Mouse (Mus musculus) natural killer cell, adult 2 months (primary cell): ENCODE data around the gene Arid3b.

Experiments used
- DNase-seq, 2 experiments: peaks; one replicate each; pipeline ENCODE4 v3.0.0; 2022; ENCODE audit warnings: low spot score in 2 of 2

Gene Arid3b

DNA sequence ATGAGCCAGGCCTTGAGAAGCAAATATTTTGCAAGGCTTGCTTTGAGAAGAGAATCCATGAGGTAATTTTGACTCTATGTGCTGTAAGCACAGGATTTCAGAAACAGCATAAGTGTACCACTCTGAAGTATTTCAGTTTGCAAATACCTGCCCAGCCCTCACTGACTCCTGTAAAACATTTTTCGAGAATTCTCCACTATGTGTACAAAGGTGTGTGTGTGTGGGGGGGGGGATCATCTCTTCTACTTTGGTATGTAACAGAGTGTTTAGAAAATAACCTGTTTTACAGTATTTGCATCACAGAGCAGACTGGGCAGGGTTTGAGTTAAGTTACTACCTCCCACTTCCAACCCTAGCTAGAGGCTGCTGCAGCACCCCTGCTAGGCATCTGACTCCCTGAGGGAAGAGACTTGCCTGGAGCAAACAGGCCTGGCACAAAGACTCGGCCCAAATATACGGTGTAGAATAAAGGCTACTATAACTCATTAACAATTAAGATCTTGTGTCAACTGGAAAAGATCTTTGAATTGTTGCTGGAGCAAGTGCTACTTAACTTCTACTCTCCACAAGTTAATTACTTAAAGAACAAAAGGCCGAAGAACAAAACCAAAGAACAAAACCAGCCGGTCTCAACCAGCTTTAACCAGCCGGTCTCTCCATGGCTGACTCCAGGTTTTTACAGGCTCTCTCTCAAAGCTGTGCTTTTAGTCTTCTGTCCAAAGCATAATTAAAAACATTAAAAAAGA is 6.6 kb downstream of the Arid3b start:
- no peak for DNase-seq

DNA sequence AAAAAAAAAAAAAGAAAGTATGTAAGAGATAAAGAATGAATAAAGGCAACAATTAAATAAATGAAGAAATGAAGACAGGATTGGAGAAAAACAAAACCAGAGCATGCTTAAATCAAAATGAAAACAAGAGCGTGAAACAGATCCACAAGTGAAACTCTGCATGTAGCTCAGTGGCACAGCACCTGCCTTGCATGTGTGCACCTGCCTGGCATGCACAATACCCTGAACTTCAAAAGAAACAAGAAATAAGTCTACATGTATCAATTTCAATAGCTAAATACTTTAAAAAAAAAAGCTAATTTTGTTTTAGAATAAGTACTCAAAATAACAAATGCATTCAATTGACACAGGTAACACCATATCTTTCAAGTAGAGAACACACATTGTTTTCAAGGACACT is 13.2 kb downstream of the Arid3b start:
- no peak for DNase-seq

DNA sequence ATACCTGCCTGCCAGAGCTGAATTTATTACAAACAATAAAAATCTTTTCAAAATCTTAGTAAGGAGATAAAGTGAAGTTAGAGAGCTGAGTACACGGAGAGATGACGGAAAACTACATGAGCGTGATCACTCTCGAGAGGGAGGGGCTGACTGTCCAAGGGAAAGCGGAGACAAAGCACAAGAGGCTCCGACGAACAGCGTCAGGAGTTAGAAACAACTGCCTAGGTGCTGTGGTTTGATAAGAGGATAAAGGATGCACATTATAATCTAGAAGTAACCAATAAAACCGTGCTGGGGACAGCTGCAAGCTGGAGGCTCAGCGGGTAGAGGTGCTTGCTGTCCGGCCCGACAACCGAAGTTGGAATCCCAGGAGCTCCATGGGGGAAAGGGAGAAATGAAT is 13.8 kb downstream of the Arid3b start:
- DNase-seq, result no peak

DNA sequence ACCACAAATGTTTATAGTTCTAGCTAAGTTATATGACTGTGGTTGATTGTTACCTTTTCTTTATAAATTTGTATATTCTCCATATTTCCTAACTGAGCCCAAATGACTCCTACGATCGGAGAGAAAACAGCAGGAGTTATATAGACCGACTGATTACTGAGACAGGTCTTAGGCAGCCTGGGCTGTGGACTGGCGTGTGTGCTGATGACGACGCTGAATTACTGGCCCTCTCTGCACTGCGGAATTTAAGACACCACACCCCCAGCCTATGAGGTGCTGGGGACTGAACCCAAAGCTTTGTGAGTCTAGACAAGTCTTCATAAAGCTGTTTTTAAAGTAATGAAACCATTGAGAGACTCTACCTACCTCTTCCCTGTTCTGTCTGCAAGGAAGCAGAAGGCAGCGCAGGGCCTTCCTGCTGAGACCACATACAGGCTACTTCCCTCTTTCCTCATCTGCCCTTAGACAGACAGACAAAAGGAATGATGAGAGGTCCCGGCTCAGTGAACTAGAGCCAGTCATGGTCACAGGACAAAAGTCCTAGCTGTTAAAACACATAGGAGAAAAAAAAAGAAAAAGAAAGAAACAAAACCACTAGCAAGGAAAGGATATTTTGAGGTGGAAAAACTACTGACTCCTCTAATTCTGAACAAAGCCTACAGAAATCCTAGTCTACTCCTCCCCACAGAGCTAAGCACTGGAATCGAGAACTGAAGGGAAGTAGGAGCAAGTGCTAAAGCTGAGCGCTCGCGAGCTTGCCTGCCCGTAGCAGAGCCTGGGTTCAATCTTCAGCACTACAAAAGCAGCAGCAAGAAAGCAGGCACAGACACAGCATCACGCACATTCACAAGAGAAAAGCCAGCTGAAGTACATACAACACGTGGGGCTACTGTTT is 16.2 kb downstream of the Arid3b start:
- peak in 1 of 2 experiments; percentile 18 for DNase-seq

DNA sequence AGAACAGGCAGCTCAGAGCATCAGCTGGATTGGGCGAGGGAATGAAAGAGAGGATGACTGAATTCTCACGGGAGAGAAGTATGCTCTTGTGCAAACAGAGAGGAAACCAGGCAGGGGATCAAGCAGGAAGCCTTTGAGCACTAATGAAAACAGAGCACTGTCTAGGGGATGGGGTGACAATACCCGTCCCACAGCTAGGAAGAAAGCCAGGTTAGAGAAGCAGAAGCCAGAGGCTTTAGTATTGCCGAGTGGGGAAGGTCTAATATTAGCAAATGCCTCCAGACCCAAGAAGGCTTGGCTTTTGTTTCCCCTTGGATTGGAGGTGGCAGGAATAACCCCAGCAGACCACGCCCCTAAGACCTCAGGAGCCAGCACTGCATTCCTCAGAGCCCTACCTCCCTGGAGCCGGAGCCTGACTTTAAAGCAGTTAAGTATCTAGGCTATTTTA is 19.3 kb downstream of the Arid3b start:
- no peak for DNase-seq

DNA sequence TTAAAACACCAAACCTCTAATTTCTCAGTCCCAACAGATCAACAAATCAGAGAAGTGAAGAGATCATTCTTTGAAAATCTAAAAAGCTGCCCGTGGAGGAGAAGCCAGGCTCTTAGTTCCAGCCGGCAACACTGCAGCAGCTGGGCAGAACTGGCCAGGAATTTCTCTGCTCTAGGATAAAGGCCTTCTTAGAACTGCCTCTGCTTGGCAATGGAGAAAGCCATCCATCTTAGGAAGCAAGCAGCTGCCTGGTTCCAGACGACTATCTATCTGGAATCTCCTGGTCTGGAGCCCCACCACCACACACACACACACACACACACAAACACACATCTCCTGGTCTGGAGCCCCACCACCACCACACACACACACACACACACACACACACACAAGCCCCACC is 21.7 kb downstream of the Arid3b start:
- DNase-seq, result no peak

DNA sequence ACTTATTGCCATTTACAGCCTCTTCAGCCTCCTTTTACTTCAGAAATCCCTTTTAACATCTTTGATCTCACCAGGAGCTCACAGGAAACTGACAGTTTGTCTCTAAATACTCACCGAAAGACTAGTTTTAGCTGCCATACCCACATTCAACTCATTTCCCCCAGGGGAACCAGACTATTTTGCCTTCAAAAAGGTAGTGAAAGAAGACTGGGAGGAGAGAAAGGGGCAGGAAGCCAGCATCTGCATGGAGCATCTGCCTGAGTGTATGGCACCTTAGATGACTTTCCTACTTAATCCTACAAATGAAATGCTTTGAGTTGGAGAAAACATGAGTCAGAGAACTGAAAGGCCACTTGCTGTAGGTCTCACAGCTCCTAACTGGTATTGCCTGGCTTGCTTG is 22.6 kb downstream of the Arid3b start:
- DNase-seq, result no peak

DNA sequence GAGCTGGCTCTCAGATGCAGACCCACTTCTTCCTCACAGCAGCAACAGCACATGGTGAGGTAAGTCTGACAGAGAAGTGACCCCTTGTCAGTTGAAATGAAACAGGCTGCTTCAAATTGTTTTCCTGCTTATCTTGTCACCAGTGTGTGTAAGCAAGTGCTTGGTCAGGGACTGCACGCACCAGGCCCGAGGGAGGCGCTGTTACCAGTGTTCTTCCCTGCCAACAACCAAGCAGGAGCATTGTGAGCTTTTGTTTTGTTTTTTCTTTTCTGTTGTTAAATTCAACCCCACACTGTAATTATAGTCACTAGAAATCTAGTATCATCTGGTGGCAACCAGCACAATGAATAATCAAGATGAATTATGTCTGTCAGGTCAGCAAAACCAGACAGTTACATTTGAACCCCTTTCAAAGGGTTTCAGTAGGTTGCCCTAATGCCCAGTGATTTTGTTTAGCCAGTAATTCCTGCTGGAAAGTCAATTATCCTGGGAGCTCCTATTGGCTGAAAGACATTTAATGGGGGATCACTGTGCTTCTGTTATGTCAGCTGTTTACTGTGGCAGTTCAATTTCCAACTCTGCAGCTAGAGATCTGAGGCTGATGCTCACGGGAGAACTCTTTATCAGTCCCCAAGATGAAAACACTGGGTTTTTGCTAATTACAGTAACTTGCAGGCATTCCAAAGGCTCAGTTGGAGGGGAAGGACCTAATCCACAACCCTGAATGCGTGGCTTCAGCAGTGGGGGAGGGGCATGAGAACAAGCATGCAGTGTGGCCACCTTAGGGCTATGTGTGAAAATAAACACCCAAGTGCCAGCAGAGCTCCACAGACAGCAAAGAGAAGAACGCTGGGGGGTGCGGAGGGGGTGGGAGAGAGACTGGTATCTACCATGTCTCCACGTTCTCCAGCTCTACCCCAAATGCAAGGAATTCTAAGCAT is 24.5 kb downstream of the Arid3b start:
- DNase-seq, result no peak

DNA sequence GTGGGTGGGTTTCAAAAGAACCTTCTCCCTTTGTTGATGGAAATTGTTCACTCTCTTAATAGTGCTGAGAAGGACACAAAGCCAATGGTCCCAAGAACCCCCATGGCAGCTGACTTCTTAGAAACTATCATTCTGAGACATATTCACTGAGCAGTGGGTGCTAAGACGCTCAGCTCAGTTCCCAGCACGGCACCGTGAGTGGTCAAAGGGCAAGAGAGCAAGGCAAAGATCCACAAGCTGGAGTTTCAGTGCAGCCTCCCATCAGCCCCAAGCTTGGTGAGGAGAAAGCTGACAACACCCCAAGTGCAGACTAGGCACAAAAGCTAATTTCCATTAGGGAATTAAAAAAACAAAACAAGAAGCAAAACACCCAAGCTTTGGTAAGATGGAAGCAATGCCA is 25.9 kb downstream of the Arid3b start:
- no peak for DNase-seq

DNA sequence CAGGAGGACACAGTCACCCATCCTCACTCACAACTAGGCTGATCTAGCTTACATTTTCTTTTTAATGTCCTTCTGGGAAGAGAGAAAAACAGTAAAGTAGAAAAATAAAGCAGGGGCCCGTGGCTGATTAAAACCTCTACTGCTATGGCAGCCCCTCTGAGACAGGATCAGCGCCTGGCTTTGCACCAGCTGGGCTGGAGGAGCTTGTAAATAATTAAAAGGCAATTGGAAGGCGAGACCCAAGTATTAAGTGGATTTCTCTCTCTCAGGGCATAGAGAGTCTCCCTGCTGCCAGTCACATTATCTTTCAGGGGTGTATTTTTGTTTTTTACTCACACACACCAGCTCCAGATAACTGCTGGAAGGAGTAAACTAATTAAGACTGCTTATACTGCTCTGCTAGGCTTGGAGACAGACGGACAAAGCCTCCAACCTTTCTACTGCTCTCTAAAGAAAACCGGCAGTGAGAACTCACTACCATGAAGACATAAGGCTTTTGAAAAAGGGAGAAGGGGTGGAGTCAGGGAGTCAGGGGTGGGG is 27.8 kb downstream of the Arid3b start:
- DNase-seq, result no peak

DNA sequence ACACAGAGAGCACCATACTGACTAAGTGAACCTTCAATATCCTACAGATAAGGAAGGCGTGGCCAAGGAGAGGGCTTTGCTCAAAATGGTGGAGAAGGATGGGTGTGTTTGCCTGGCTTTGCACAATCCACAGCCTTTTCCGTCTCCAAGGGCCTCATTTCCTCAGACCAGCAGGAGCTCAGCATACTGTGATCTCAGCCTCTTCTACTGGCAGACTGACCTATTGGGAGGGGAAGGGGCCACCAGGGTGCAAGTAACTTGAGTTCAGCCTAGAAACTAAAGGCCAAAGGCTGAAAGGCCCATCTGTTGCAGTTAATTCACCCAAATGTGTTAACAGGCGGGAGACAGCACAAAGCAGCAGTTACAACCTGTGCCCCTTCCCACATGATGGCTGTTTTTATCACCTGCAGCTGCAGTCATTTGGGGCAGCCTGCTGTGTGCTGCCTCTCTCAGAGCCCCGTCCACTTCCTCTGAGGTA is 29.4 kb downstream of the Arid3b start:
- DNase-seq, result no peak

DNA sequence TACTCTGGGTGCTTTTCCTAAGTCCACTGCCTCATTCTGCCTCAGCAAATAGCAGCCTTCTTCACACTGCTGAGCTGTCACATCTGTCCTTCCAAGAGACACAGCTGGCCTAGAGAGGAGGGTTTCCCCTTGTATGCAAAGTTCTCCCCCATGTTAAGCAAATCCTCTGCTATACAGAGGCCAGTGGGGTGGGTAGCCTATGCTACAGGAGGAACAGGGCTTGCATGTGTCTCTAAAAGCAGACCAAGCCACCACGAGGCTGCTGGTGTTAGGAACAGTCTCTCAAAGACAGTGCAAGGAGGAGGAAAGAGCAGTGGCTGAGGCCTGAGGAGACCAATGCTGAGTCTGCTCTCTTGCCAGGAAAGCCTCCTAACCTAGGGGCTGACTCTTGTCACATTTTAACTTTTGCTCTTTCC is 30.5 kb downstream of the Arid3b start:
- DNase-seq, result no peak

DNA sequence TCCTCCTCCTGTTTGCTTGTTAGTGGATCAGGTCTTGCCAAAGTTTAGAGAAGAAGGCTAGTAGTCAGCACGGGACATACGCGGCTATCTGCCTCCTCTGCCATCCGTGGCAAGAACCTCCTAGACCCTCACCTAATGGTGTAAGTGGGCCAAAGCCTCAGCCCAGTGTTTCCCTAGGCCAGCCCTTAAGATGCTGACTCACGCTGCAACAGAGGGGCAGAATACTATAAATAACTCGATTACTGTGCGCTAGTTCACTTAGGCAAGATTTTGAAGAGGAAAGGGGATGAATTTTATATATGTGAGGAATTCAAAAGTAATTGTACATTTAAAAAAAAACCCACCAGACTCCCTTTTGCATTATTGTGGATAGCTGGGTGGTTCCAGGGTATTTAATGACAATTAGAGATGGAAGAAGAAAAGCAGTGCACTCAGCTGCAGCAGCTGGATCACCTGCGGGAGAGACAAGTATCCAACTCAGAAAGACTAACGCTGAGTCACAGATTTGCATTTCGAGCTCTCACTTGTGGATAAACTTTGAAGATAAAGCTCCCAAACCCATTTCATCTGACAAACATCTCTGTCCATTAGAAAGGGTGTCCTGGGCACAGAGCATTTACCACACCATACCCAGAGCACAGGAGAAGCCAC is 31.4 kb downstream of the Arid3b start:
- DNase-seq, result no peak

DNA sequence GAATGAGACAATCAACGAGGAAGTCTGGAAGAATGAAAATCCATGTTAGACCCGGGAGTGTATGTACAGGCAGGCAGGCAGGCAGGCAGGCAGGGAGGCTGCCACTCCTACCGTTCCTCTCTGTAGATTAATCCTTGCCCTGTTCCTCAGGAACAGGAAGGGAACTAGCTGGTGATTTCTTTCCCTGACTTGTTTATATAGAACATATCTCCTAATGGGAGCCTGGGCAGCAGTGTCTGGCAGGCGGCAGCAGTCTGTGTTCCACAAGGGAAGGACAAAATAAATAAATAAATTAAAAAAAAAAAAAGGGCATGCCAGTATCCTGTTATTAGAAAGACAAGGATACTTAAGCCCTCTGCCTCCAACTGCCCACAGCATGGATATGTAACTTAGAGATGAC is 32.8 kb downstream of the Arid3b start:
- no peak for DNase-seq

DNA sequence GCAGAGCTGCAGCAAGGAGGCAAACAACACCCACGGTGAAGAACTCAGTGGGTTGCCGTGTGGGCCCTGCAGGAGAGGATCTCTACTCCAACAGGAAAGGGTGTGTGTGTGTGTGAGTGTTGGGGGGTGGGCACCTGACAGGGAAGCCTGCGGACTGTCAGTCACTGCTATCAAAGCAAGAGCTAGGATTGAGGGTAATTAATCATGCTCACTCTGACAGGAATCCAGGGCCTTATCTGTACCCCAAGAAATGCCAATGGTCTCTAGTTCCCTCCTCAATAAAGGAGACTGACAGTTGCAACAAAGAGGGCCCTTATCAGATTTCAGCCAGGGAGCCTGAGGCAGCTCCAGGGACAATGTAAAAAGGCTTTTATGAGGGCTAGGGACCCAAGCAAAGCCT is 33.5 kb downstream of the Arid3b start:
- DNase-seq, result no peak

DNA sequence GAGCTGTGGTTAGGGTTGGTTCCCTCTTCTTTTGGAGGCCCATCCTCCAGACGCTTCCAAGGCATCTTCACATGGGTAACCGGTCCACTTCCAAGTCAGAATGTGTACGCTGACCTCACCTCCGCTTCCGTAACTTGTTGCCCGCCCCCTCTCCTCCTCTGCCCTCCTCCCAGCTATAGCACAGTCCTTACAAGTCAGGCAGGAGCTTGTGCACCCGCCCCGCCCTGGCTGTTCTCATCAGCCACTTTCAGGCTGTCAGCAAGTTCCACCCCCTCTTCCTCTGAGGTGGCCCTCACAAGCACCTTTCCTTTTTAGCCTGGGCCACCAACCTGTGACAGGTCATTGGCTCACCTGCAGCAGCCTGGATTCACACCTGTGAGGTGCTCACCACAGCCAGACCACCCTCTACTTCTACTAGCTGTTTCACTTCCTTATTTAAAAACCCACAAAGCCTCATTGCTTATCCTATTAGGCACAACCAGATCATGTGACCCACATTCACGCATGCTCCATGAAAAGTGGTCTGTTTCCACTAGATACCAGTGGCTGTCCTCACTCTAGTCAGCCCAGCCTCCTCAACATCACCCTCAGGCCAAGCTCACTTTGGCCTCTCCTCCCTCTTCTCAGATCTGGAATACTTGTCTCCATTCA is 36.1 kb downstream of the Arid3b start:
- peak in 1 of 2 experiments; percentile 37 for DNase-seq

DNA sequence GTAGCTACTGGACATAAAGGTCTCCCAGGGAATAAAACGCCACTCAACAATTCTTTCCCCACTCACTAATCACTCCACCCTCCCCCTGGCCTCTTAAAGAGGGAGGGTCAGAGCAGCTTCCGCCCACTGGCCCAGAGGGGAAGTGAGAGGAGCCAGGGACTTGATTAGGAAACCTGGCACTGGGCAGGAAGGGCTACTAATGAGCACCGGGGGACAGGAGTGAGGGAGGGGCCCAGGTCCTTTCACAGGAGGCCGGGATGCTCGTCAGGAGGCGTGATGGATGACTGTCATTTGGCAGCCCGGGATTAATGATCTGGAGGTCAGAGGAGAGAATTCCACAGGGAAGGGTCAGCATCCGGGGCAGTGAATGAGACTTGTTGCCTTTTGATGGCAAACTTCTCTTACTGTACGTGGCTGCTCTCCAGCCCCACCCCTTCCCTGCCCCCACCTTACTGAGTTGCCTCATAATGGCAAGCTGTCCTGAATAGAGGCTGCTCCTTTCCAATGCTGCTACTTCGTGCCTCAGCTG is 37.8 kb downstream of the Arid3b start:
- no peak for DNase-seq

DNA sequence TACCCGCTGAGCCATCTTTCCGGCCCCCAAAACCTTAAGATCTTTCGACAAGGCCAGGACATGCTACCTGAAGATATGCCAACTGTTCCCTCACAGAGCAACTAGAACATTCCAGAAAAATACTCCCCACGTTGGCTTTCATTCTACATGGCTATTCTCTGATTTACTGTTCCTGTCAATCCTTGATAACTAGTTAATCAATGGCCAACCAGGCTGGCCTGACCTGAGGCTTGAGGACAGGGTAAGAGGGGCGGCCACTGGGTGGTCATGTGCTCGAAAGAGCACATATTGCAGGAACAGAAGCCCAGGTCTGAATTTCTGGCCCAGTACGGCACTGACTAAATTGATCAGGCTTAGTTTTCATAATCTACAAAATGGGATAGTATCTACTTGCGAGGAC is 39.1 kb downstream of the Arid3b start:
- DNase-seq, result no peak

DNA sequence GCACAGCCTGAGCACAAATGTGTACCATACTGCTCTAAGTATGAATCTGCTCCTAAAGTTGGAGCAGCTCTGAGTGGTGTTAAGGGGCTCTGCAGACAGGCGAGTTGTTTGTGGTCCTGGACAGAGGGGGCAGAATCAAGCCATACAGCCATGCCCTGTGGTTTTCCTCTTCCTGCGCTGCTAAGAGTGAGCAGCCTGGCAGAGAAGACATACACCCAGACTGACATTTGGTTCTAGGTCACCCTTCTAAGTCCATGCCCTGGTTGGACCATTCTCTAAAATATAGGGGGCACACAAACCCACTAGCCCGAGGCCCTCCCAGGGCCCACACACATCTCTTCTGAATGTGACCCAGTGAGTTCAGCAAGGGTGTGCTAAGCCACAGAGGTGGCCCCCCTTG is 46.9 kb downstream of the Arid3b start:
- DNase-seq, result peak; percentile 22 to 36

DNA sequence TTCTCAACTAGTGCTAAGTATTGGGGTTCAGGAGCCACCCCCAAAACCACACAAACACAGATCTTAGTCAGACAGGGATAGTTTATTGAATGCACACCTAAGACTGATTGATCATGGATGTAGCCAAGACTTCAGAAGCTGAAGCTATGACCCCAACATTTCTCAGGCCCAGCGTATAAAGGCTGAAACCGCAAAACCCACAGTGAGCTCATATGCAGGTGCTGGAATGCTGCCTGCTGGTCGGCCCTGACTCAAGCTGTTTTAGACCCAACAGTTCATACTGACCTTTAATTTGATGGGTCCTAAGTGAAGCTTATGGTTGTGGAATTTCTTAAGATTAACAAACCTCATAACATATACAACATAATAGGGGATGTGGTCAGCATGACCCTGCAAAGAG is 53.9 kb downstream of the Arid3b start:
- DNase-seq, result no peak
